Mouse (Mus musculus) embryonic facial prominence, embryonic 11.5 days (tissue): ENCODE measurements around the gene Sycp1. TPM values are rescaled to one million over a fixed set of nuclear protein-coding genes. Genes with fewer than 3 reads are reported as not detected.

Source experiments
- ATAC-seq: fragments of 200-750 bp; cut with Nextera tagmentation; replicated peaks from 2 replicates; pipeline ENCODE4 v1.8.0; 2017; ENCODE audit warnings: low read depth; ENCODE audit not compliant: insufficient number of reproducible peaks, low FRiP score, low TSS enrichment
- DNase-seq: peaks from one replicate; pipeline ENCODE4 v3.0.0-alpha.2; 2015; ENCODE audit warnings: low spot score
- H3K27ac ChIP-seq: fragments of 300-500 bp; sonication (generic); replicated peaks from 2 replicates; pipeline ENCODE4 v1.5.1; 2014; ENCODE audit warnings: mild to moderate bottlenecking, low read depth, low read length, control low read depth
- H3K27me3 ChIP-seq: fragments of 300-500 bp; sonication (generic); 2 replicates; pipeline ENCODE4 v1.6.1; 2014; ENCODE audit warnings: mild to moderate bottlenecking, low read length, moderate library complexity, mixed read lengths; ENCODE audit not compliant: control insufficient read depth, insufficient read depth
- H3K36me3 ChIP-seq: fragments of 300-500 bp; sonication (generic); replicated peaks from 2 replicates; pipeline ENCODE4 v1.6.1; 2014; ENCODE audit warnings: low read depth, mild to moderate bottlenecking, low read length, moderate library complexity, mixed read lengths; ENCODE audit not compliant: control insufficient read depth, insufficient read depth
- H3K4me1 ChIP-seq: fragments of 300-500 bp; sonication (generic); 2 replicates; pipeline ENCODE4 v1.6.1; 2014; ENCODE audit warnings: low read length, mixed read lengths; ENCODE audit not compliant: control insufficient read depth, insufficient read depth
- H3K4me2 ChIP-seq: fragments of 300-500 bp; sonication (generic); 2 replicates; pipeline ENCODE4 v1.6.1; 2014; ENCODE audit warnings: low read depth, mild to moderate bottlenecking, control low read depth, low read length, moderate library complexity
- H3K4me3 ChIP-seq: fragments of 300-500 bp; sonication (generic); 2 replicates; pipeline ENCODE4 v1.5.1; 2014; ENCODE audit warnings: low read depth, low read length, control low read depth
- H3K9ac ChIP-seq: fragments of 300-500 bp; sonication (generic); replicated peaks from 2 replicates; pipeline ENCODE4 v1.6.1; 2014; ENCODE audit warnings: mild to moderate bottlenecking, control low read depth, low read length
- H3K9me3 ChIP-seq: fragments of 300-500 bp; sonication (generic); replicated peaks from 2 replicates; pipeline ENCODE4 v1.6.1; 2016; ENCODE audit warnings: mild to moderate bottlenecking, low read length, inconsistent platforms, mixed read lengths; ENCODE audit not compliant: control insufficient read depth
- WGBS: fragments of 180-500 bp; shearing (Covaris S2); extraction: QIAGEN DNeasy Blood & Tissue Kit; methylation state at CpG from one replicate; pipeline ENCODE4 v1.1.7; 2014; 5-methylcytosine and 5-hydroxymethylcytosine counted together
- polyA plus RNA-seq: library from polyadenylated mRNA; unstranded; fragments of >200 nt; fragmentation: Nextera tagmentation; extraction: Ambion mirVana; gene quantifications from 2 replicates; pipeline ENCODE4 v1.2.1, GENCODE M21; 2014

The Sycp1 gene
- polyA plus RNA-seq, 1 experiment from 2014 or later: not detected

DNA sequence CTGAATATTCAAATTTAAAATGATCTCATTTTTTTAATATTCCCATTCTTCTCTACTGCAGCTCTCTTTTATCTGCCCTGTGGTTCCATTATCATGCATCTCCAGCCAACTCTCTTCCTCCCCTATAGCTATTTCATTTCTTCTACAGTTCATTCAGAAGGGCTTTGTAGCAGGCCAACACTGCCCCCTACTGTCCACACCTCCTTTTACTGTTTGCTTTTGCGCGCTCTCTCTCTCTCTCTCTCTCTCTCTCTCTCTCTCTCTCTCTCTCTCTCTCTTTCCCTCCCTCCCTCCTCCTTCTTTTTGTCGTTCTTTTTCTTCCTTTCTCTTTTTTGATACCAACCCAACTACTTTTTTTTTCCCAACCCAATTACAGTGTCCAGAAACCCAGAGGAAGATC, 132.0 kb downstream of the Sycp1 start:
- WGBS: 11% methylated on average over 3 of the region's 3 CpGs
- H3K9ac ChIP-seq: no peak overlapping the region
- H3K4me3 ChIP-seq: no peak overlapping the region
- no peak overlapping the region for H3K27ac ChIP-seq
- no peak for ATAC-seq
- H3K9me3 ChIP-seq: no peaks in the 10 kb centered on the region
- no peaks in the 10 kb centered on the region for H3K27me3 ChIP-seq
- no peaks in the 10 kb centered on the region for H3K36me3 ChIP-seq
- no peak overlapping the region for H3K4me2 ChIP-seq
- peak; percentile 87 for DNase-seq
- no peaks in the 10 kb centered on the region for H3K4me1 ChIP-seq

DNA sequence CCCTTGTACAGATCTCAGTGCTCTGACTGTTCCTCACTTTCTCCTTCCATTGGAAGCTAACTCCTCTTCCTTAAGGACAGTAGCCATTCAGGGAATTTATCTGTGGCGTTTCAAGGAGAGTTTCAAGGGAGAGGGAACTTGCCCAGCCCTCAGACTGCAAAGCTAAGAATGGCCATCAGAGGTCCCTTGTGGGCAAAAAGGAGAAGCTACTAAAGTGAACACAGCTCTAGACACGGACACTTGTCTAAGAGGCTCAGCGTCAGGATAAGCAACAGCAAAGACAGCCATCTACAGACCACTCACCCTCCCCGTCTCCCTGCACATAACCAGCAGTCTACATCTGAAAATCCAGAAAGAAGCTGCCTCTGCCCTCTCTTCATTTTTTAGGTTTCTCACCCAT, 148.5 kb downstream of the Sycp1 start:
- Histone ChIP-seq H3K36me3 (no peaks in the 10 kb centered on the region), H3K27me3 (no peaks in the 10 kb centered on the region), H3K9me3 (no peaks in the 10 kb centered on the region), H3K9ac (no peak overlapping the region), H3K4me1 (no peaks in the 10 kb centered on the region), H3K4me3 (no peak overlapping the region), H3K27ac (no peak overlapping the region), H3K4me2 (no peak overlapping the region)
- no peak for DNase-seq
- ATAC-seq: no peak
- WGBS: 42% methylated on average over 4 of the region's 4 CpGs

DNA sequence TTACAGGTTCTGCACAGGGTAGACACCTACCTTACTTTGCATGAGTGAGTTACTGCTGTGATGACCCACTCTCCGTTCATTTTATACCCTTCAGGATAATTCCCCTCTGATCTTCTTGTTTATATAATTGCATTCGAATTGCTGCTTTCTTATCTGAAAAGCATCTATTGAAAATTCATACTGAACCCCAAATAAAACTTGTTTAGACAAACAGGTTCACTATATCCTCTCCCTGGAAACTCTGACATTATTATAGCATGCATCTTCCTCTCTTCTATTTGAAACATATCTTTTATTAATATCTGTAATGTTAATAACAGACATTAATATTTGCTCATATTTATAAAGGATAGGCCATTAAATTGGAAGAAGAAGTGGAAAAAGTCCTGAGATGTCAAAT, 153.3 kb downstream of the Sycp1 start, which contains the start of gene Tshb:
TSS of gene Tshb (minus strand) at position 101 of the 400 bp plus-strand sequence.
- Histone ChIP-seq H3K27me3 (no peaks in the 10 kb centered on the region), H3K9me3 (no peaks in the 10 kb centered on the region), H3K4me3 (no peak within 1 kb of the TSS), H3K27ac (no peak within 1 kb of the TSS), H3K4me1 (no peaks in the 10 kb centered on the region), H3K4me2 (no peak within 1 kb of the TSS), H3K9ac (no peak within 1 kb of the TSS), H3K36me3 (no peaks in the 10 kb centered on the region)
- DNase-seq: no peak
- 76% methylated on average over 2 of the region's 2 CpGs for WGBS
- no peak for ATAC-seq

- Histone ChIP-seq H3K27me3 (no peaks in the 10 kb centered on the region), H3K9ac (no peak overlapping the region), H3K9me3 (no peaks in the 10 kb centered on the region), H3K4me2 (no peak overlapping the region), H3K36me3 (no peaks in the 10 kb centered on the region), H3K27ac (no peak overlapping the region), H3K4me1 (no peaks in the 10 kb centered on the region), H3K4me3 (no peak overlapping the region)
- ATAC-seq: no peak
- 82% methylated on average over 4 of the region's 4 CpGs for WGBS
- DNase-seq: no peak
Measured at GRCm38 (mm10) chr3:102773018-102773417, 162.9 kb downstream of the Sycp1 start.

Other genes with a start within 250 kb of the Sycp1 start
- 9.0 and 9.7 TPM in 2 replicates for gene Tspan2, start 201.6 kb downstream of the Sycp1 start, polyA plus RNA-seq
- 0.04 and 0.15 TPM in 2 replicates for gene Tshb, start 153.4 kb downstream of the Sycp1 start, polyA plus RNA-seq
- 0.15 and 0.20 TPM in 2 replicates for gene Nr1h5, start 28.0 kb upstream of the Sycp1 start, polyA plus RNA-seq
- 71.2 and 76.7 TPM in 2 replicates for gene Sike1, start 59.6 kb upstream of the Sycp1 start, polyA plus RNA-seq
- 530 and 576 TPM in 2 replicates for gene Csde1, start 84.3 kb upstream of the Sycp1 start, polyA plus RNA-seq
- gene Nras, start 122.2 kb upstream of the Sycp1 start, polyA plus RNA-seq: 122 and 127 TPM in 2 replicates
- gene Ampd1, start 137.9 kb upstream of the Sycp1 start, polyA plus RNA-seq: 0.56 TPM in 1 of 2 replicates, not detected in the other
- 3.6 and 4.8 TPM in 2 replicates for gene Dennd2c, start 166.5 kb upstream of the Sycp1 start, polyA plus RNA-seq
- 276 and 293 TPM in 2 replicates for gene Bcas2, start 235.6 kb upstream of the Sycp1 start, polyA plus RNA-seq